Mouse (Mus musculus): Measurements from ENCODE around the gene Tcf7l1.
A peak's percentile ranks its signal among the peaks of the same experiment; 100 is the strongest.

Tcf7l1 gene

DNA sequence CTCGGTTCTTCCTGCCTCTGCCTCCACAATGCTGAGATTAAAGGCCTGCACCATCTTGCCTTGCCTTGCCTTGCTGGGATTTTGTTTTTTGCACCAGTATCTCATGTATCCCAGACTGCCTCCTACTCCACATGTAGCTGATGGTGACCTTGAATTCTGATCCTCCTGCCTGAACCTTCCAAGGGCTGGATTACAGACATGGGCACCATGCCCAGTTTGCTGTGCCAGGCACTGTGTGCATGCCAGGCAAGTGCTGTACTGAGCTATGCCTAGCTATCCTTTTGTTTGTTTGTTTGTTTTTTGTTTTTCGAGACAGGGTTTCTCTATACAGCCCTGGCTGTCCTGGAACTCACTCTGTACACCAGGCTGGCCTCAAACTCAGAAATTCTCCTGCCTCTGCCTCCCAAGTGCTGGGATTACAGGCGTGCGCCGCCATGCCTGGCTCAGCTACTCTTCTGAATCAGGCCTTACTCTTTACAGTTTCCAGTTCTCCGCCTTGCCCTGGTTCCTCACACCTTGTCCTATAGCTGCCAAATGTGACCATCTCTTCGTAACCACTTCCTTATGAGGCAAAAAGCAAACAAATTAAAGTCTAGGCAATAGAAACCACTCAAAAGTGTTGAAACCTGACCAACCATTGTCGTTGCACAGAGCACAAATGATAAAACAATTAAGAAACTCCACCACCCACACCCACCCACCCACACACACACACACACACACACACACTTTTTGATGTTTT lies 165.2 kb downstream of the Tcf7l1 start:
- DNase-seq (ENCODE audit: low spot score in 2 of 2) = no peak

GRCm38 (mm10) chr6:72622917-72623316 lies 166.1 kb downstream of the Tcf7l1 start:
- no peak for DNase-seq (ENCODE audit: low spot score in 2 of 2)

DNA sequence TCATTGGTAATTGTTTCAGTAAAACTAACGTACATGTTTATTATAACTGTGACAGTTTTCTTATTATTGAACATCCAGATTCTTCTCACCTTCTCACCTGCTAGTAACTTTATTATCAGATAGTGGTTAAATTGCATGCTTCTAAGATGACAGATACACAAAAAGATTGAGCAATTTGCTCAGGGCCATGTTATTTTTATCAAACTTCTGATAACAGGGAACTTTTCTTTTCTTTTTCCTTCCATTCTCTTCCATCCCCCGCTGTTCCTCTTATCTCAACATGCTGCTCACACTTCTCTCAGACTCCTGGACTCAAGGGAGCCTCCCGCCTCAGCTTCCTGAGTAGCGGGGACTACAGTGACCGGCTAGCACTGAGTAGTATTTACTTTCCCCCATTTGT lies 168.1 kb downstream of the Tcf7l1 start:
- DNase-seq (ENCODE audit: low spot score in 2 of 2) = no peak

DNA sequence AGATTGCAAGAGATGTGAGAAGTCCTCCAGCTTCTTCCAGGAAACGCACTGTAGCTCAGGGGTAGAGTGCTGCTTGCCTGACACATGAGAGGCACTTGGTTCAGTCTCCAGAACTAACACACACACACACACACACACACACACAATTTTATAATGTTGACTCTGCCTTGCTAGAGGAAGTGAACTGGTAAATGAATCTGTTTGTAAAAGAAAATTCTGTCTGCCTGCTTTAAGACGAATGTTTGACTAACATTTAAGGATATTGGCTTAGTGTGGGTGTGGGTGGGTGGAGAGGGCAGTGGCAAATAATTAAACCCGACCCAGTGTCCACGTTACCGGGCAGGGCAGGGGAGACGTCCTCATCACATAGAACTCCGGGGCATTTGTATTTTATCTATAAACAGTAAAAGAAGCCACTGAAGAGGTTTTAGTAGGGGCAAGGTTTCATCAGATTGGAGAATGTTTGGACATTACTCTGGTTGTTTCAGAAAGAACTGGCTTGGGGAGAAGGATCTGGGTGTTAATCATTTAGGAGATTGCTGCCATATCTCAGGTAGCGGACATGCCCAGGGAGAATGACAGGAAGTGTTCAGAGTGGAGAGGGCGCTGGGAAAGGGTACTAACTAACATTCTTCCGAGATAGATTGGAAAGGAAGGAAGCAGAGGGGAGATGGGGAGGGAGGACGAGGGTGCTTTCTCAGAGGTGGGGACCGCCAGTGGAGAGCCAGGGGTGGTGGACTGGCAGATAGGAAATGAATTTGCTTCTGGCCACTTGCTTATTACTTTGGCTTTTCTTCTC lies 169.1 kb downstream of the Tcf7l1 start:
- no peak for DNase-seq (ENCODE audit: low spot score in 2 of 2)

DNA sequence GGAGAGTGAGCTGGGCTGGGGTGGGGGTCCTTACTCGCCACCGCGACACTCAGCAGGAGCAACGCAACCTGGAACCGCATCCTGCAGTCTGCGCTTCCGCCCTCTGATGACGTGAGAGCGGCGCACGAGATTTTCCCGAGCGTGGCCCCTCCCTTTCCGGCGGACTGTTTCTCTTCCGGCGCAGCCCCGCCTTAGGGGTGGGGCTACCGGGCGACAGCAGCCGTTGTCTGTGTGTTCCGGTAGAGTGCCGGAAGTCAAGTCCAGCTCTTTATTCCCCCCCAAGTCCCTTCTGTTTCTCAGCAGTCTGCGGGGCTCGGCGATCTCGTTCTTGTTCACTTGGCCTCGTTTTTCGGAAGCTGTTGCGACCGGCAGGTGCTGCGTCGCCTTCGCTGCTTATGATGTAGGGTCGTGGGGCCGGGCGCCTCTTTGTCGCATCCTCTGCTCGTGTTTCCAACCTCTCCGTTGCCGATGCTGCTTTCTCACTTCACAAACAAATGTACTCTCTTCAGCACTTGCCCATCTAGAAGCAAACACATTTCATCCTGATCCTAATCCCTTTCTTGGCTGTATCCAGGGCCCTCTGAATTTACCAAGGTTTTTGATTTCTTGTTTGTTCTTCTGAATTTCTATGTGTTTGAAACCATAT lies 172.3 kb downstream of the Tcf7l1 start, which contains the start of gene Tgoln1:
Gene Tgoln1, minus strand, starts transcription at position 358 of the 646 bp plus-strand sequence.
- peak; percentile 90 to 95 for DNase-seq (ENCODE audit: low spot score in 2 of 2)

- no peak for DNase-seq (ENCODE audit: low spot score in 2 of 2)
Observed at GRCm38 (mm10) chr6:72615561-72616375, 173.3 kb downstream of the Tcf7l1 start.

- DNase-seq (ENCODE audit: low spot score in 2 of 2) = no peak
Observed at GRCm38 (mm10) chr6:72615151-72615550, 173.9 kb downstream of the Tcf7l1 start.

DNA sequence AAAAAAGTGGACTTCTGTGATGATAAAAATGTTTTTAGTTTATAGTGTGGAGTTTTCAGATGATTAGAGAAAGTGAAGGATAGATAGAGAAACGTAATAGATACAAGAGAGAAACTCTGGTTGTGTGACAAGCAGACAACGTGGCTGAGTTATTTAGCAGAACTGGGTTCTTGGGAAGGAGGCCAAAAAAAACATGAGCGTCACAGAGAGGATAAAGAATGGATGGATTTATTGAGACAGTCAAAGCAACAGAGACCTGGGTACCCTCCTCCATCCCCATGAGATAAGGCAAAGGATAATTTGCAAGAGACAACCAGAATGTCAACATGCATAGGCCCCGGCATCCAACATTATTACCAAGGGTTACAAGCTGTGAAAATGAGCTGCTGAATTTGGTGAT lies 178.8 kb downstream of the Tcf7l1 start:
- no peak for DNase-seq (ENCODE audit: low spot score in 2 of 2)

- DNase-seq (ENCODE audit: low spot score in 2 of 2) = no peak
Observed at GRCm38 (mm10) chr6:72608662-72609184, 180.3 kb downstream of the Tcf7l1 start.

GRCm38 (mm10) chr6:72607676-72608075 lies 181.4 kb downstream of the Tcf7l1 start:
- no peak for DNase-seq (ENCODE audit: low spot score in 2 of 2)

DNA sequence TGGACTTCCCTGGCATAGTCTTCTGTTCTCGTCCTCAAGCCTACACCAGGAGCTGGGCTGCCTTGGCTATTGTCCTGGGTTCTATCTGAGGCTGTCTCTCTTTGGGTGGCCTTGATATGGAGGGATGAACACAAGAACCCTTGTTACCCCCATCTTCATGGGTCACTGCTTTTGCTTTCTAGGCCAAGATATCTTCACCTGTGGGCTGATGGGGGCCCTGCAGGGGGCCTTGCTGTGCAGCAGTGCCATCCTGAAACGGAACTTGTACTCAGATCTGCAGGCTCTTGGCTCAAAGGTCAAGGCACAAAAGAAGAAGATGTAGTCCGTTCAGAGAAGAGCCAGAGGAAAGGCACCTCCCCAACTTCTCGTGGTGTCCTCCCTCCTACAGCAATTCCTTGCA lies 182.0 kb downstream of the Tcf7l1 start:
- no peak for DNase-seq (ENCODE audit: low spot score in 2 of 2)

DNA sequence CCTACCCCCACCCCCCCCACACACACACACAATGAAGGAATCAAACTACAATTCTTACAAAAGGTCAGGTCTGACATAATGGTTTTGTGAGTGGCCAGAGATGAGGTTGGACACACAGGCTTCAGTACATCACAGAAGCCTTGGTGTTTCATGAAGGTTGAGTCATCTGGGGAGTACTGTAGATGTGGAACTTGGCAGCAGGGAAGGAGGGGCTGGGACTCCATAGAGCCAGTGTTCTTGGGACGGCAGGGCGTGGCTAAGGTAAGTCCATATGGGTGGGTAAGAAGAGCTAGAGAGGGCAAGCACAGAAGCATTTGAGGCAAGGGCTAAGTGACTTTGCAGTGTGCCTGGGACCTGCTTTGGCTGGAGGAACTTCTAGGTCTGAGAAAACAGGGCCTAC lies 185.0 kb downstream of the Tcf7l1 start:
- no peak for DNase-seq (ENCODE audit: low spot score in 2 of 2)

DNA sequence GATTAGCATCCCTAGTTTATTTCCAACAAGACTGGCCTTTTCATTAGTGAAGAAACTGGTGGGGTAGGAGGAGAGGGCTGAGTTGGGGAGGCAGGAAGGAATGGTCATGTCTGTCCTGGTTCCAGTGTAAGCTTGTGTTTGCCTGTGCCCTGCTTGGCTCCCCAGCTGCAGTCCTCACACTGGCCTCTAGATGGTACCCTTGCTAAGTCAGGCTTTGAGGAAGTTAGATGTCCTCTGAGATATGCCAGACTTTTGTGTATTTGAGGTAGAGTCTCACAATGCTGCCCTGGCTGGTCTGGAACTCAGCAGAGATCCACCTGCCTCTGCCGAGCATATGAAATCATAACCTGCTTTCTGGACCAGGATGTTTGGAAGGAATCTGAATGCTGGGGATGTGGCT lies 187.3 kb downstream of the Tcf7l1 start:
- DNase-seq (ENCODE audit: low spot score in 2 of 2) = peak; percentile 77 to 89

DNA sequence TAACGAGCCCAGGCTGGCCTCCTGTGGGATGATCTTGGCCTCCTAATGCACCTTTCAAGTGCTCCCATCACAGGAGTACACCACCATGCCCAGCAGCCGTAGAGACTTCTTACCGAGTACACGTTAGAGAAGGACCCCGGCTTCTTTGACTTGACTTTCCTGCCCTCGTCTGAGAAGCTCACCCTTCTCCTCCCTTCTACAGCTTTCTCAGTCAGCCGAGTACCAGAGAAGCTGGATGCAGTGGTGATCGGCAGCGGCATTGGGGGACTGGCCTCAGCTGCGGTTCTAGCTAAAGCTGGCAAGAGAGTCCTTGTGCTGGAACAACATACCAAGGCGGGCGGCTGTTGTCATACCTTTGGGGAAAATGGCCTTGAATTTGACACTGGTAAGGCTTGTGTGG lies 188.3 kb downstream of the Tcf7l1 start:
- DNase-seq (ENCODE audit: low spot score in 2 of 2) = no peak

DNA sequence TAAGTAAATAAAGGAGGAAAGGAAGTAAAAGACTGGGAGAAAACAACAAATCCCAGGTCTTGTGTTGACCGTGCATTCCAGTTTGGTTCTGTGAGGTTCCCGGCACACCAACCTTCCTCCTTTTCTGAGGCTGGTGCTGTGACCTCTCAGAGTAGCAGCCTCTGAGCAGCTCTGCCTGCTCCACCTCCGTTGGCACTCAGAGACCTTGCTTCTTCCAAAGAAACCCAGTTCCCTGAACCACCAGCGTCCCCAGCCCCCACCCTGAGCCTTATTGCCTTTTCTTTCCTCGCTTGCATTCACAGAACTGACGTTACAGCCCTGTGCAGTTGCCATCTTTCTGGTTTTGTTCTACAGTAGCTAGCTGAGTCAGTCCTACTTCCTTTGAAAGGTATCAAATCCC lies 188.8 kb downstream of the Tcf7l1 start:
- no peak for DNase-seq (ENCODE audit: low spot score in 2 of 2)

DNA sequence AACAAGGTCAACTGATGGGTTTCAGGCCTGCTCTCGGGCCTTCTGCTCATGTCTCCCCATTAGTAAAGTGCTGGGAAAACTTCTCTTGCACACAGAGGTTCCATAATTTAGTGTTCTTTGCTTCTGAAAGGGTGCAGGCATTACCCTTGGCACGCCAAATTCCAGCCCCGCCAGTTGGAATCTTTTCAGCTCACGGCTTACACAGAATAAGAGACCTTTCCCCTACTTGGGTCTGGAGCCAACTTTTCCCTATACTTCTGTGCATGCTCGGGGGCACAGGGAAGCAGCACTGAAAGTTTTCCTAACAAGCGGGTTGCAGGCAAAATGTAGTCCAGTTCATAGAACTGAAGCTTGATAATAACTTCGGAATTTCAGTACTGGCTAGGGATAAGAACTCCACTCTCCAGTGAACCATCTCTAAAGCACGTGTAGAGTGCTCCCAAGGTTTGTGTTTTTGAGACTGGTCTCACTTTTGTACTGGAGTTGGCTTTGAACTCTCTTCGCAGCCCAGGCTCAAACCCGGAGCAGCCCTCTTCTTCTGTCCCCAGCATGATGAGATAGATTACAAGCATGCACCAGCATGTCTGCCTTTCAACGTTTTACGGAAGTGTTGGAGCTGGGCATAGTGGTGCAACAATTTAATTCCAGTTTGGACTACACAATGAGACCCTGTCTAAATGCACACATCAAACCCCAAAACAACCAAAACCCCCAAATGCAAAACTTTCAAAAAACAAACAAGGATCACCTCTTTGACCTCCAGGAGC lies 190.1 kb downstream of the Tcf7l1 start:
- no peak for DNase-seq (ENCODE audit: low spot score in 2 of 2)

DNA sequence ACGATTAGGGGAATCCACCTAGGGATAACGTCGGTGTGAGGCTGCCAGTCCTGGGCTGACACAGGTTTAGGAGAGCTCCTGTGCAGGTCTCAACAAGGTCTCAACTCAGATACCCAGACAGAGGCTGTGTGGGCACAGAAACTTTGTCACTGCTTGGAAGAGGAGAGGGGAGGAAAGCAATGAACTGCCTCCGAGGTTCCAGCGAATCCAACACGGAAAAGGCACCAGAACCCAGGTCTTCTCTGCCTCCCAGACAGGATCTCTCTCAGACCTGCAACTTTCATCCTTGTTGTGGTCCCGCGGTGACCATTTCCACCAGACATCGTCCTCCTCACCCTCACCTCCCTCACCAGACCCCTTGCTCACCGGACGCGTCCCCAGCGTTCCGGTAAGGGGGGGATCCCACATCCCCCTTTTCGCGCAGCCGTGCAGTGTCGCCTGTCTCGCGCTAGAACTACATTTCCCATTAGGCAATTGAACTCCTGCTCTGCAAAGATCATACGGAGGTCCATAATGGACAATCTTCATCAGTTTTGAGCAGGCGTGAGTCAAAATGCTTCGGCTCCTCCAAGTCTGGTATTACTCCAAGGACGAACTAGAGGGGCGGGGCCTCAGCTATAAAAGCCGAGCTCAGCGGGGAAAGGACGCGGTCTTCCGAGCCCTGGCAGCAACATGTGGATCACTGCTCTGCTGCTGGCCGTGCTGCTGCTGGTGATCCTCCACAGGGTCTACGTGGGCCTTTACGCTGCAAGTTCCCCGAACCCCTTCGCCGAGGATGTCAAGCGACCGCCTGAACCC lies 190.9 kb downstream of the Tcf7l1 start, which contains the start of the genes Elmod3 and Retsat:
Gene Elmod3, minus strand, starts transcription at position 458 of the 798 bp plus-strand sequence.
Gene Retsat, plus strand, starts transcription at position 520 of the 798 bp plus-strand sequence.
- DNase-seq (ENCODE audit: low spot score in 2 of 2) = peak; percentile 85 to 93

GRCm38 (mm10) chr6:72597083-72597874 lies 191.8 kb downstream of the Tcf7l1 start:
- DNase-seq (ENCODE audit: low spot score in 2 of 2) = peak in 1 of 2 experiments; percentile 14

- DNase-seq (ENCODE audit: low spot score in 2 of 2) = no peak
Observed at GRCm38 (mm10) chr6:72593914-72594313, 195.1 kb downstream of the Tcf7l1 start.
